Mouse (Mus musculus): ENCODE measurements around the gene Plekhd1. TPM values are rescaled to one million over a fixed set of nuclear protein-coding genes. Genes with fewer than 3 reads are reported as not detected.

Plekhd1 gene
- total and polyA plus RNA-seq, 3 experiments, result 0.04 TPM; not detected in 2

DNA sequence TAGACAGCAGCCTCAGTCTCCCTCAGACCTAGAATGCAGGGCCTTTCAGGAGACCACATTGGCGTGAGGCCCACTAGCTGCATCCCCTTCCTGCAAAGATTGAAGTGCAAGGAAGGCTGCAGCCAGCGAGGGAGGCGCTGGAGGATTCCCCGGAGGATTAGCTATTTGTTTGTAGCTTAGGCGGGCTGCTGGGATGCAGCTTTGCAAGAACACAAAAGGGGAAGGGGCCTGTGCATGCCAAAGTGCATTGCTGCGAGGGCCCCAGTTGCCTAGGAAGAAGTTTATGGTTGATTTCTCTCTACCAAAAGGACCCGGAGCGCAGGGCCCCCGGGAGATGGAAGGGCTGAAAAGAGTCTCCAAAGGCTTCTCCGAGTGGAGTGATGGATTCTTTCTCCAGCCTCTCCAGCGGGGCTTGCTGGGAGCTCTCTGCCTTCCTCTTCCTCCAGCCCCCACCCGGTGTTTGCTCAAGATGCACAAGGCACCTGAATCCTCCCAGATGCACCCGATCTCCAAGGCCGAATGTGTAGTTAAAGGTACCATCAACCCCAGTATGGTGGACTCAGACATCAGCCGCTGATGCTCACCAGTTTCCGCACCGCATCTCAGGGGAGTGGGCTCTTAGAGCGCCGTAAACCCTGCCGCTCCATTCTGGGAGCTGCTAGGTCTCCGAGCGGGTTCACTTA lies 67.5 kb downstream of the Plekhd1 start:
- Histone ChIP-seq H3K4me3 (ENCODE audit: control insufficient read depth in 1 of 2, insufficient read depth in 1 of 2, low read depth in 2 of 2, low read length in 2 of 2) (no peak overlapping the region), H3K79me2 (ENCODE audit: control insufficient read depth, insufficient read depth, low read length, poor library complexity) (no peaks in the 10 kb centered on the region), H3K27ac (ENCODE audit: control insufficient read depth, low read depth, low read length) (no peak overlapping the region), H3K27me3 (ENCODE audit: control insufficient read depth in 1 of 2, insufficient read depth in 2 of 2, low read length in 2 of 2) (no peaks in the 10 kb centered on the region; a peak in 1 of 4 replicates), H3K4me1 (ENCODE audit: control insufficient read depth in 1 of 2, insufficient read depth in 2 of 2, low read length in 2 of 2) (peaks cover 0 to 5% of the 10 kb centered on the region in 2 experiments; a peak in 2 of 4 replicates), H3K36me3 (ENCODE audit: control insufficient read depth in 1 of 2, insufficient read depth in 2 of 2, low read length in 2 of 2) (0 out of 4 replicates have a peak, but pooled peaks cover 0 to 2% of the 10 kb centered on the region in 2 experiments), H3K9me3 (replicated peaks; ENCODE audit: insufficient read depth, low read length) (no peaks in the 10 kb centered on the region), H3K9ac (ENCODE audit: control insufficient read depth, low read depth, low read length, poor library complexity, severe bottlenecking) (no peak overlapping the region)
- no peak for TF ChIP-seq MXI1 (IDR thresholded peaks at IDR 0.05; ENCODE audit: low read depth, low read length)
- TF ChIP-seq POLR2AphosphoS2 (IDR thresholded peaks at IDR 0.05; ENCODE audit: low read length), result no peak
- TF ChIP-seq MAX (IDR thresholded peaks at IDR 0.05; ENCODE audit: low read length), result no peak
- no peak for TF ChIP-seq TBP (IDR thresholded peaks at IDR 0.05; ENCODE audit: low read depth, low read length)
- no peak for TF ChIP-seq ELF1 (IDR thresholded peaks at IDR 0.05; ENCODE audit: low read depth, low read length)
- no peak for TF ChIP-seq USF1 (IDR thresholded peaks at IDR 0.05; ENCODE audit: low read depth, low read length)
- no peak for DNase-seq (ENCODE audit: low read depth, low spot score)

DNA sequence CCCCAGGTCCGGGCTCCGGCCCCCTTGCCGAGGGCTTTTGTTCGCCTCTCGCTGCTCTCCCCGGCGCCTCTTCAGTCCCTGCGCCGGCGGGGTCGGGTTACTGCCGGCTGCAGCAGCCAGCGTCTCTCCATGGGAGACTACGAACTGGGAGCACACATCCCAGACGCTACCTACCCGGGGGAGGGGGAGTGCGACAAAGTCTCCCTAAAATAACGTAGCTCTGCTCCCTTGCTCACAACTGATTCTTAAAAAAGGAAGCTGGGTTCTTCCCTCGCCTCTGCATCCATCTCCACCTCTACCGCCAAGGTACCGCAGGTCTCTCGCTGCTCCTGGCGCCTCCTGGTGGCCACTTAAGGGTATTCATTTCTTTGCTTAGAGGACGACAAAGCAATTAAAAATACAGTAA lies 68.0 kb downstream of the Plekhd1 start, which contains the start of gene Ccdc177:
Ccdc177 (minus strand) TSS at position 292 of the 406 bp plus-strand sequence.
- DNase-seq (ENCODE audit: low read depth, low spot score), result peak; percentile 44
- Histone ChIP-seq H3K27me3 (ENCODE audit: control insufficient read depth in 1 of 2, insufficient read depth in 2 of 2, low read length in 2 of 2) (no peaks in the 10 kb centered on the region; a peak in 1 of 4 replicates), H3K4me3 (ENCODE audit: control insufficient read depth in 1 of 2, insufficient read depth in 1 of 2, low read depth in 2 of 2, low read length in 2 of 2) (no peak within 1 kb of the TSS)

DNA sequence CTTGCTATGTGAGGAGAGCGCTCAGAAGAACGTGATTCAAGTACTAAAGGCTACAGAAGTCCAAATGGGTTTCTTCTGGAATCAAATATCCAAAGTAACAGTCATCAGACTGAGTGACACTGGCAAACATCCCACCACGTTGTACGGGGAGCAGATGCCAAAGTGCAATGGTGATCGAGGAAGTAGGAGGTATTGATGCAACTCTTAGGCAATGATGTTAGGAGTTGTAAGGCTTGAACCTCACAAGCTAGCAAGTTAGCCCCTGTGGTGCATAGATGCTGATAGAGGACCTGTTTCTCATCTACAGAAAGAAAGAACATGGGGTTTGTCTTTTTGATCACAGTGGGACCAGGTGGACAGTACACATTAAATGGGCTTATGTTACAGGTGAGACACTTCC lies 70.6 kb downstream of the Plekhd1 start:
- no peak for DNase-seq (ENCODE audit: low read depth, low spot score)
- H3K27me3 ChIP-seq (ENCODE audit: control insufficient read depth in 1 of 2, insufficient read depth in 2 of 2, low read length in 2 of 2), result no peaks in the 10 kb centered on the region; a peak in 1 of 4 replicates

More for the DNA sequence above, 68.0 kb downstream of the Plekhd1 start, which contains the start of gene Ccdc177:
- H3K9me3 ChIP-seq (replicated peaks; ENCODE audit: insufficient read depth, low read length), result no peaks in the 10 kb centered on the region
- 0 out of 4 replicates have a peak, but pooled peaks cover 0 to 2% of the 10 kb centered on the region in 2 experiments for H3K36me3 ChIP-seq (ENCODE audit: control insufficient read depth in 1 of 2, insufficient read depth in 2 of 2, low read length in 2 of 2)
- peaks cover 0 to 5% of the 10 kb centered on the region in 2 experiments; a peak in 2 of 4 replicates for H3K4me1 ChIP-seq (ENCODE audit: control insufficient read depth in 1 of 2, insufficient read depth in 2 of 2, low read length in 2 of 2)
- TF ChIP-seq RAD21 (IDR thresholded peaks at IDR 0.05; ENCODE audit: low read depth, low read length) (peak; percentile 14), POLR2A (IDR thresholded peaks at IDR 0.05; ENCODE audit: control insufficient read depth in 1 of 2, insufficient read depth in 1 of 2, low read depth in 1 of 2, low read length in 2 of 2, poor library complexity in 1 of 2) (no peak), ZKSCAN1 (IDR thresholded peaks at IDR 0.05; ENCODE audit: low read depth, low read length) (no peak), SMC3 (IDR thresholded peaks at IDR 0.05; ENCODE audit: low read depth, low read length) (peak; percentile 50), CTCF (IDR thresholded peaks at IDR 0.05 in 2 of 3, conservative IDR thresholded peaks at IDR 0.05 in 1 of 3; ENCODE audit: control insufficient read depth in 1 of 3, insufficient read depth in 1 of 3, low read depth in 2 of 3, low read length in 3 of 3, poor library complexity in 1 of 3, severe bottlenecking in 1 of 3) (peak; percentile 33 to 56 (median 51); a peak in 5 of 6 replicates)
- H3K27ac ChIP-seq (ENCODE audit: control insufficient read depth, low read depth, low read length), result no peak within 1 kb of the TSS
- no peaks in the 10 kb centered on the region for H3K79me2 ChIP-seq (ENCODE audit: control insufficient read depth, insufficient read depth, low read length, poor library complexity)
- H3K9ac ChIP-seq (ENCODE audit: control insufficient read depth, low read depth, low read length, poor library complexity, severe bottlenecking), result no peak within 1 kb of the TSS

More for the DNA sequence above, 70.6 kb downstream of the Plekhd1 start:
- Histone ChIP-seq H3K27ac (ENCODE audit: control insufficient read depth, low read depth, low read length) (no peak overlapping the region), H3K9me3 (replicated peaks; ENCODE audit: insufficient read depth, low read length) (no peaks in the 10 kb centered on the region), H3K4me3 (ENCODE audit: control insufficient read depth in 1 of 2, insufficient read depth in 1 of 2, low read depth in 2 of 2, low read length in 2 of 2) (no peak overlapping the region), H3K36me3 (ENCODE audit: control insufficient read depth in 1 of 2, insufficient read depth in 2 of 2, low read length in 2 of 2) (0 out of 4 replicates have a peak, but pooled peaks cover 0 to 2% of the 10 kb centered on the region in 2 experiments), H3K79me2 (ENCODE audit: control insufficient read depth, insufficient read depth, low read length, poor library complexity) (no peaks in the 10 kb centered on the region), H3K9ac (ENCODE audit: control insufficient read depth, low read depth, low read length, poor library complexity, severe bottlenecking) (no peak overlapping the region), H3K4me1 (ENCODE audit: control insufficient read depth in 1 of 2, insufficient read depth in 2 of 2, low read length in 2 of 2) (peaks cover 0 to 5% of the 10 kb centered on the region in 2 experiments; a peak in 2 of 4 replicates)
- TF ChIP-seq ETS1 (IDR thresholded peaks at IDR 0.05; ENCODE audit: low read depth, low read length) (peak; percentile 26; the same call in 1 of the 2 replicates), EP300 (IDR thresholded peaks at IDR 0.05; ENCODE audit: low read depth in 1 of 2, low read length in 2 of 2) (no peak), ELF1 (IDR thresholded peaks at IDR 0.05; ENCODE audit: low read depth, low read length) (0 out of 2 replicates have a peak, but pooled peaks have one; percentile 23)
